Mouse (Mus musculus) cerebellum, adult (tissue): Measurements from ENCODE around the gene Fbxw8.
A peak's percentile ranks its signal among the peaks of the same experiment; 100 is the strongest.

ENCODE experiments used
- ATAC-seq: cut with Nextera tagmentation; 2 replicates; pipeline ENCODE4 v1.9.2; 2017; ENCODE audit warnings: mild to moderate bottlenecking, moderate library complexity, mixed read lengths; ENCODE audit not compliant: insufficient number of reproducible peaks, low FRiP score, low TSS enrichment

The Fbxw8 gene

GRCm38 (mm10) chr5:118079839-118080250 is 75.4 kb downstream of the Fbxw8 start:
- no peak for ATAC-seq

GRCm38 (mm10) chr5:118079354-118079753 is 75.9 kb downstream of the Fbxw8 start:
- ATAC-seq = no peak

GRCm38 (mm10) chr5:118078550-118078949 is 76.7 kb downstream of the Fbxw8 start:
- ATAC-seq = no peak

GRCm38 (mm10) chr5:118076721-118077592 is 78.3 kb downstream of the Fbxw8 start:
- ATAC-seq = no peak

- no peak for ATAC-seq
Measured at GRCm38 (mm10) chr5:118073213-118073773, 82.0 kb downstream of the Fbxw8 start.

- ATAC-seq = no peak
Measured at GRCm38 (mm10) chr5:118071766-118072165, 83.5 kb downstream of the Fbxw8 start.

- ATAC-seq = peak; percentile 17
Measured at GRCm38 (mm10) chr5:118069315-118069714, 85.9 kb downstream of the Fbxw8 start.

GRCm38 (mm10) chr5:118067984-118068494 is 87.2 kb downstream of the Fbxw8 start:
- no peak for ATAC-seq

GRCm38 (mm10) chr5:118067572-118067971 is 87.7 kb downstream of the Fbxw8 start:
- no peak for ATAC-seq

GRCm38 (mm10) chr5:118066828-118067227 is 88.4 kb downstream of the Fbxw8 start:
- ATAC-seq = no peak

GRCm38 (mm10) chr5:118065516-118066255 is 89.6 kb downstream of the Fbxw8 start:
- ATAC-seq = peak; percentile 43; the same call in 1 of the 2 replicates

- ATAC-seq = no peak
Measured at GRCm38 (mm10) chr5:118064284-118064901, 90.9 kb downstream of the Fbxw8 start.

GRCm38 (mm10) chr5:118063181-118063621 is 92.1 kb downstream of the Fbxw8 start:
- ATAC-seq = no peak

- ATAC-seq = no peak
Measured at GRCm38 (mm10) chr5:118061391-118061790, 93.9 kb downstream of the Fbxw8 start.

- no peak for ATAC-seq
Measured at GRCm38 (mm10) chr5:118059646-118060045, 95.6 kb downstream of the Fbxw8 start.

GRCm38 (mm10) chr5:118058858-118059257 is 96.4 kb downstream of the Fbxw8 start:
- no peak for ATAC-seq

GRCm38 (mm10) chr5:118057508-118058111 is 97.7 kb downstream of the Fbxw8 start:
- ATAC-seq = no peak

GRCm38 (mm10) chr5:118053205-118053604 is 102.1 kb downstream of the Fbxw8 start:
- ATAC-seq = no peak

- peak; percentile 56; the same call in 1 of the 2 replicates for ATAC-seq
Measured at GRCm38 (mm10) chr5:118051981-118052662, 103.1 kb downstream of the Fbxw8 start.
